Mouse (Mus musculus) neural tube, embryonic 15.5 days (tissue): ENCODE measurements around the gene Cited2. TPM values are rescaled to one million over a fixed set of nuclear protein-coding genes. Genes with fewer than 3 reads are reported as not detected.

Experiments
- ATAC-seq: fragments of 200-750 bp; cut with Nextera tagmentation; 2 replicates; pipeline ENCODE4 v1.8.0; 2017; ENCODE audit warnings: mild to moderate bottlenecking, moderate TSS enrichment, moderate library complexity; ENCODE audit not compliant: low FRiP score
- H3K27ac ChIP-seq: fragments of 300-500 bp; sonication (generic); replicated peaks from 2 replicates; pipeline ENCODE4 v1.5.1; 2015; ENCODE audit warnings: mild to moderate bottlenecking, inconsistent platforms
- H3K27me3 ChIP-seq: fragments of 300-500 bp; sonication (generic); replicated peaks from 2 replicates; pipeline ENCODE4 v1.6.1; 2015; ENCODE audit warnings: inconsistent platforms
- H3K36me3 ChIP-seq: fragments of 300-500 bp; sonication (generic); 2 replicates; pipeline ENCODE4 v1.6.1; 2015; ENCODE audit warnings: inconsistent platforms
- H3K4me1 ChIP-seq: fragments of 300-500 bp; sonication (generic); 2 replicates; pipeline ENCODE4 v1.6.1; 2015; ENCODE audit warnings: inconsistent platforms
- H3K4me2 ChIP-seq: fragments of 300-500 bp; sonication (generic); 2 replicates; pipeline ENCODE4 v1.6.1; 2015; ENCODE audit warnings: inconsistent platforms, mild to moderate bottlenecking, moderate library complexity
- H3K4me3 ChIP-seq: fragments of 300-500 bp; sonication (generic); replicated peaks from 2 replicates; pipeline ENCODE4 v1.5.1; 2015; ENCODE audit warnings: mild to moderate bottlenecking, inconsistent platforms
- H3K9ac ChIP-seq: fragments of 300-500 bp; sonication (generic); replicated peaks from 2 replicates; pipeline ENCODE4 v1.6.1; 2015; ENCODE audit warnings: mild to moderate bottlenecking, inconsistent platforms
- H3K9me3 ChIP-seq: fragments of 300-500 bp; sonication (generic); replicated peaks from 2 replicates; pipeline ENCODE4 v1.6.1; 2016; ENCODE audit warnings: inconsistent platforms
- WGBS: fragments of 180-500 bp; shearing (Covaris S2); methylation state at CpG from one replicate; pipeline ENCODE4 v1.1.7; 2015; ENCODE audit warnings: mixed read lengths; 5-methylcytosine and 5-hydroxymethylcytosine counted together
- polyA plus RNA-seq: library from polyadenylated mRNA; unstranded; fragments of >200 nt; fragmentation: Nextera tagmentation; extraction: Ambion mirVana; gene quantifications from 2 replicates; pipeline ENCODE4 v1.2.1, GENCODE M21; 2015

Cited2 gene
- polyA plus RNA-seq, 1 experiment from 2014 or later: 72.7 TPM

GRCm38 (mm10) chr10:17697376-17698265, 25.4 kb upstream of the Cited2 start:
- Histone ChIP-seq H3K27ac (no peak overlapping the region), H3K36me3 (no peaks in the 10 kb centered on the region), H3K9ac (no peak overlapping the region), H3K4me1 (no peaks in the 10 kb centered on the region), H3K4me3 (no peak overlapping the region), H3K4me2 (no peak overlapping the region), H3K27me3 (no peaks in the 10 kb centered on the region), H3K9me3 (no peaks in the 10 kb centered on the region)
- no peak for ATAC-seq
- 61% methylated on average over 7 of the region's 7 CpGs for WGBS

GRCm38 (mm10) chr10:17705466-17705973, 17.5 kb upstream of the Cited2 start:
- Histone ChIP-seq H3K4me3 (no peak overlapping the region), H3K9ac (no peak overlapping the region), H3K4me2 (no peak overlapping the region), H3K4me1 (no peaks in the 10 kb centered on the region), H3K9me3 (no peaks in the 10 kb centered on the region), H3K36me3 (no peaks in the 10 kb centered on the region), H3K27me3 (no peaks in the 10 kb centered on the region), H3K27ac (no peak overlapping the region)
- 13% methylated on average over 4 of the region's 4 CpGs for WGBS
- no peak for ATAC-seq

GRCm38 (mm10) chr10:17710753-17711152, 12.3 kb upstream of the Cited2 start:
- ATAC-seq: no peak

GRCm38 (mm10) chr10:17719009-17719570, 3.9 kb upstream of the Cited2 start:
- H3K27ac ChIP-seq: no peak overlapping the region
- no peaks in the 10 kb centered on the region for H3K27me3 ChIP-seq
- H3K9me3 ChIP-seq: no peaks in the 10 kb centered on the region
- no peak overlapping the region for H3K9ac ChIP-seq
- no peak overlapping the region for H3K4me3 ChIP-seq
- ATAC-seq: no peak
- WGBS: 93% methylated on average over 4 of the region's 4 CpGs
- H3K36me3 ChIP-seq: no peaks in the 10 kb centered on the region
- no peaks in the 10 kb centered on the region for H3K4me1 ChIP-seq
- H3K4me2 ChIP-seq: no peak overlapping the region

More at GRCm38 (mm10) chr10:17710753-17711152, 12.3 kb upstream of the Cited2 start:
- Histone ChIP-seq H3K36me3 (no peaks in the 10 kb centered on the region), H3K9me3 (no peaks in the 10 kb centered on the region), H3K27me3 (no peaks in the 10 kb centered on the region), H3K4me1 (no peaks in the 10 kb centered on the region), H3K4me3 (no peak overlapping the region), H3K27ac (no peak overlapping the region), H3K9ac (no peak overlapping the region), H3K4me2 (no peak overlapping the region)
- 86% methylated on average over 3 of the region's 3 CpGs for WGBS

DNA sequence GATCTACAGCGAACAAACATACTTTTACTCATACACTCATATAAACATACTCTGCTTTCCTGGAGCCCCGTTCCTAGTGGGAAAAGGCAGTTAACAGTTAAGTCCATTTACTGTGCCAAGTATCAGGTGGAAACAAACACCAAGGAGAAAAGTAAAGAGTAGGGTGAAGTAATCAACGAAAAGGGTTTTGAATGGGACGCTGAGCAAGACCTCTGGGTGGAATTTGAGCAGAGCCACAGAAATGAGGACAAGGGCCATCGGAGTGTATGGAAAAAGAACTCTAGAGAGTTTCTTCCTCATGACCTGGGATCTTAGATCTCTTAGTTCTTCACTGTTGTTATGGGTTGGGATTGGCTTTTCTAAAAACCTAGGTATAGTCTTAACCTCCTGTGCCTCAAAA, 3.4 kb upstream of the Cited2 start:
- Histone ChIP-seq H3K27ac (no peak overlapping the region), H3K27me3 (no peaks in the 10 kb centered on the region), H3K36me3 (no peaks in the 10 kb centered on the region), H3K9ac (no peak overlapping the region), H3K4me3 (no peak overlapping the region), H3K9me3 (no peaks in the 10 kb centered on the region), H3K4me2 (no peak overlapping the region), H3K4me1 (no peaks in the 10 kb centered on the region)
- 97% methylated on average over 5 of the region's 5 CpGs for WGBS
- ATAC-seq: no peak

DNA sequence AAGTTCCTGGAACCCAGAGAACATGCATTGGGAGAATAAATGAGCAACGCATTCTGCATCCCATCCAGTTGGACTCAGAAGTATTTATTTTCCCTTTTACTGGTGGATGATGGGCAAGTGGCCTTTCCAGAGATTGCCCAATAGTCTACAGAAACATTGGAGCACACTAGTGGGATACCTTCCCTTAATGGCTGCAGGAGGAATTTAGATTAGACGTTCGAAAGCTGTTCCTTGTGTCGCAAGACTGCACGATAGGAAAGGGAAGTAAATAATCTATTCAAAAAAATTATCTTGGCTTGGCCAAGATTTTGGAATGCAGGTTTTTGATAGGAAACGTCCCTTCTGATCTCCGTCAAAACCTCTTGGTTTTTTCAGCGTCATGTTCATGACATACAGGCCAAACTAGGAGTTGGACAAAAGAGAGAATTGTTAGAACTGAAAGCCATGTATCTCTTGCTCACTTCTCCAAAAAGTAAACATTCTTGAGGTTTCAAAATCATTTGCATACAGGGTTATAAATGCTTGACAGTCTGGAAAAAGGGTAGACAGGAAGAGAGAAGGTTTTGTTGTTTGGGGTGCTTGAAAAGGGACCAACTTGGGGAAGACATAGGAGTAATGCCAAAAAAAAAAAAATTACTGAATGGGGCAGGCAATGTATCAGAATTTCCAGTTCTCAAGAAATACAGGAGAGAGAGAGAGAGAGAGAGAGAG, 2.0 kb upstream of the Cited2 start:
- no peak for ATAC-seq
- H3K4me1 ChIP-seq: peaks cover 5% of the 10 kb centered on the region
- 83% methylated on average over 8 of the region's 8 CpGs for WGBS
- H3K4me3 ChIP-seq: peak overlapping the region; percentile 94
- H3K27me3 ChIP-seq: no peaks in the 10 kb centered on the region
- peak overlapping the region; percentile 100 for H3K27ac ChIP-seq
- peak overlapping the region; percentile 78 for H3K4me2 ChIP-seq
- no peaks in the 10 kb centered on the region for H3K36me3 ChIP-seq
- H3K9ac ChIP-seq: no peak overlapping the region
- no peaks in the 10 kb centered on the region for H3K9me3 ChIP-seq

- under 1% methylated on average over 21 of the region's 21 CpGs for WGBS
- peaks cover 11% of the 10 kb centered on the region for H3K4me1 ChIP-seq
- peak overlapping the region; percentile 78 for H3K4me2 ChIP-seq
- H3K4me3 ChIP-seq: peak overlapping the region; percentile 94
- ATAC-seq: peak; percentile 3
- H3K36me3 ChIP-seq: no peaks in the 10 kb centered on the region
- H3K27me3 ChIP-seq: no peaks in the 10 kb centered on the region
- H3K27ac ChIP-seq: peak overlapping the region; percentile 100
- peak overlapping the region; percentile 89 for H3K9ac ChIP-seq
- H3K9me3 ChIP-seq: no peaks in the 10 kb centered on the region
These were observed 1.4 kb upstream of the Cited2 start for GRCm38 (mm10) chr10:17721602-17722121.

DNA sequence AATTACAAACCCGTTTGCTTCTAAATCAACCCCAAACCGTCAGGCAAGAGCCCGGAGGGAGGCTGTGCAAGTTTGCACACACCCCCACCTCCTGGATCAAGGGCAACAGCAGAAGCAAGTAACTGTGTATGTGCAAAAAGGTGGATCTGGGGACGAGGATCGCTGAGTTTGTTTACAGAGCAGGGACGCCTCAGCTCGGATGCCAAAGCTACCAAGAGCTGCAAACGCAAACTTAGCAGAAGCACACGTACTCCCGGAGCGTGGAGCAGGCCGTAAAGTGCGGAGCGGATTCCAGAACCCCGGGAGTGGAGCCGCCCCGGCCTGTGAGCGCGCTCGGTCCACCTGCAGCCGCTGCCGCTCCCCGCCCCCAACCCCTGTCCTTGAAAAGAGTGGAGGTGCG, 860 bp upstream of the Cited2 start:
- Histone ChIP-seq H3K27ac (peak overlapping the region; percentile 100), H3K4me1 (peaks cover 16% of the 10 kb centered on the region), H3K9ac (peak overlapping the region; percentile 89), H3K4me3 (peak overlapping the region; percentile 94), H3K27me3 (no peaks in the 10 kb centered on the region), H3K9me3 (no peaks in the 10 kb centered on the region), H3K36me3 (no peaks in the 10 kb centered on the region), H3K4me2 (peak overlapping the region; percentile 78)
- ATAC-seq: peak; percentile 86
- WGBS: under 1% methylated on average over 24 of the region's 24 CpGs

DNA sequence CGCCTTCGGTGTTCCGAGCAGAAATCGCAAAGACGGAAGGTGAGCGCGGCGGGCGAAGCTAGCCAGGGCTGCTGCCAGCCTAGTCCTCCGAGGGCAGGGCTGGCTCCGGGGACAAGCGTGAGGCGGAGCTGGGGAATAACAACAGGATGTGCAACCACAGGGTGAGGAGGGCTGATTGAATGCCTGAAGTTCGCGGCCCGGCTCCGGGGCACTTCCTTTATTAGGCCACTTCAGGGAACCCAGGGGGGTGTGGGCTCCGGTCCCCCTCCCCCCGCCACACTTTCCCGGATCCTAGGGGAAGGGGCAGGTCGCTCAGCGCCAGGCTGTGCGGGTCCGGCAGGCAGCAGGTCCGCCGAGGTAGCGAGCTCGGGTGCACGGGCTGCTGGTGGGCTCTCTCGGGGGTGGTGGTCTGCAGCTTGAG, 413 bp downstream of the Cited2 start:
- Histone ChIP-seq H3K9ac (peak overlapping the region; percentile 90), H3K4me1 (peaks cover 26% of the 10 kb centered on the region), H3K4me2 (peak overlapping the region; percentile 78), H3K27ac (peak overlapping the region; percentile 100), H3K4me3 (peak overlapping the region; percentile 94), H3K27me3 (no peaks in the 10 kb centered on the region), H3K9me3 (no peaks in the 10 kb centered on the region), H3K36me3 (no peaks in the 10 kb centered on the region)
- peak; percentile 45 for ATAC-seq
- 1% methylated on average over 30 of the region's 30 CpGs for WGBS

GRCm38 (mm10) chr10:17723871-17724741, 1.1 kb downstream of the Cited2 start:
- Histone ChIP-seq H3K36me3 (no peaks in the 10 kb centered on the region), H3K4me1 (peaks cover 30% of the 10 kb centered on the region), H3K9ac (peak overlapping the region; percentile 90), H3K27ac (peak overlapping the region; percentile 100), H3K9me3 (no peaks in the 10 kb centered on the region), H3K4me3 (peak overlapping the region; percentile 94), H3K27me3 (no peaks in the 10 kb centered on the region), H3K4me2 (peak overlapping the region; percentile 78)
- ATAC-seq: peak; percentile 26
- under 1% methylated on average over 63 of the region's 65 CpGs for WGBS
